Mouse (Mus musculus) urinary bladder, postnatal 4 days (tissue): Measurements from ENCODE around the gene Zfp799.

Source experiments
- DNase-seq, 2 experiments: peaks; one replicate each; pipeline ENCODE4 v3.0.0; 2021 to 2022; ENCODE audit warnings: low spot score in 2 of 2

The Zfp799 gene

DNA sequence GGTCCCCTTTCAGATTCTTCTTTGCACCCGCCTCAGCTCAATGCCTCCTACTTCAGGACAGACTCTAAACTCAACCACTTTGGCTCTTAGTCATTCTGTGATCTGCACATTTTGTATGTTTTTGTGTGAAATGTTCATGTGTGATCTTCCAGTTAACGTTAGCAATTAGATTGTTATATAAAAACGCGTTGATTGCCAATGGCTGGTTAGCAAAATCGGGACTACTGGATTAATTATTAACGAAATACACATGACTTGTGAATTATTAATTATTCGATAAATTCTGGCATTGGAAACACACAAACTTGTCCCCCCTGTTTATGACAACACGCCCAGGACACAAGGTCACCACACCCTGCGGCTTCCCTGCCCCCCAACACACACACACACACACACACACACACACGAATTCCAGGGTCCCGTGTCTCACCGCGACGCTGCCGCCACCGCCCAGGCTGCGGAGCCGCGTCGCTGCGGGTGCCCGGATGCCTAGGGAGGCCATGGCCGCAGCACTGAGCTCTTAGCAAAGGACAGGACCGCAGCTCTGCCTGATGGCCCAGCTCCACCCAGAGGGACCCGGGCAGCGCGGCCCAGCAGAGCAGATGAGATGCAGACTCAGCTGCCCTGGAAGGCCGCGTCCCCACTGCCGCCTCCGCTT, 42.5 kb downstream of the Zfp799 start:
- no peak for DNase-seq

DNA sequence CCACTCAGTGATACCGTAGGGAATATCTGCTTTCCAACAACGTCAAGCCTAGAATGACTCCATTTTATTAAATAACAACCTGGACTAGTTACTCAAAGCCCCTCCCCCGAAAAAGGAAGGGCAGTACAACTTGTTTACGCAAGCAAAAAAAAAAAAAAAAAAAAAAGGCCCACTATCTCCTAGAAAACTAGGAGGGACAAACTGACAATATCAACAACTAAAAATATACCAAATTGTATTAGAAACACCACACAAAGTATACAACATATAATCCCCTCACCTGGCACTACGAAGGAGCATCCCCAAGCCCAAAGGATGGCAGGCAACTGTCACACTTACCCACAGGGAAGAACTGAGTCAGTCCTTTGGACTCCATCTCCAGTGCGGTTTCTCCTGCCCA, 43.1 kb downstream of the Zfp799 start:
- no peak for DNase-seq

DNA sequence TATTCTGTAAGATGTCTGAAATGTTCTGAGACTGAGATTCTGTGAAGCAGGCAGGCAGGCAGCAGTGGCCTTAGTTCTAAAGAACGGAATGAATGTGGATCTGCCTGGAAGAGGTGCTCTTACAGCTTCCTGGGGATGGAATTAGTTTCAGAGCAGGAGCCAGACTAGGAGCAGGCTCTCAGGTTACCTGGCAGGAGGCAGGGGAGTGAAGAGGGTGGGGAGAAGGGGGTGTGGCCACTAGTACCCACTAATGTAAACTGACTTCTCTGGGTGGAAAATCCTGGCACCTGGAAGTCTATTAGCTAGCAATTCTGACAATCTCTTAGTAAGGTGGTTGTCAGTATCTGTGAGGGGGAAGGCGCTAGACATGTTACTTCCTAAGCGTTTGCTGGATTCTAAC, 44.4 kb downstream of the Zfp799 start:
- DNase-seq = no peak

DNA sequence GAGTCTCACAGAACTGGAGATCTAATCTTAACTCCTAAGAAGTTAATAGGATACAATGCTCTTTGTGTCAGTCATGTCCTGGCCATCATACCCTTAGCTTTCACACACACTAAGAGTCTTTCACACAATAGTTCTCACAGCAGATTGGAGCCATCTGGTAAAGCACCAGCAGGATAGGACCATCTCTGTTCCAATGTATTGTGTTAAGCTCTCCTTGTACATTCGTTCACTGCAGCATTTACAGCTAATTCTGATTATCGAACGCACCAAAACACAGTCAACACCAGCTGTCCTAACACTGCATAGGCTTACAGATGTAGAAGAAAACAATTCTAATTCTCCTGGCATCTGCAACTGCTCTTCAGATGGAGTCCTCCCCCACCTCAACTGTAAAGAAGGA, 52.5 kb downstream of the Zfp799 start:
- DNase-seq = no peak

DNA sequence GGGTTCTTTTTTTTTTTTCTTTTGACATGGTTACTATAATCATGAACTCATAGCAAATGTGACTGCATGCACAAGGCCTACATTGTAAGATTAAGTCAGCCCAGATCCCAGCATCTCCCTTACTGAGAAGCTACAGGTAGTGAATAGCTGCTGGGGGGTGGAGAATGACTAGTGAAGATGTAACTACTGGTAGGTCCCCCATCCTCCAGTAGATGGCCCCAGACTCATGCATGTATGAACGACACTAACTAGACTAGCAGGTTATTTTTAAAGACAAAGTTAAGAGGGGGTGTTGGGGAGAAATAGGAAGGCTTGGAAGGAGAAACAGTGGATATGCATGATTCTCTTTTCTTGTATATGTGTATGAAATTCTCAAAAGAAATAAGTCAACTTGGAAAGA, 58.8 kb downstream of the Zfp799 start:
- no peak for DNase-seq

DNA sequence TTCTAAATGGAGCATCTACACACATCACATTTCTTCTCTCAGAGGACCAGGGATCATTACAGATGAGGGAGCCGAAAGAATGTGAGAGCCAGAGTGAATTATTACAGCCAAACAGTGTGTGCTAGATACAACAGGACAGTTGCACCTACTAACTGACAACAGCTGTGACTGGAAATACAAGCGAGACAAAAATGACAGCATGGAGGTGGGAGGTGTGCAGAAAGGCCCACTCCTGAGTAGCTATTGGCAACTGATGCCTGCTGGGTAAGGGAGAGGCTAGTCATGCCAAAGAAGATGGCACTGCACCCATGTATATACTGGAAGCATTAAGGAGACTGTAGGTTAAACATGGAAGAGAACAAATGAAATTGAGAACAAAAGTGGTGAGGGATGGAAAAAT, 63.6 kb downstream of the Zfp799 start:
- DNase-seq = no peak
